Comparison of ENCODE assay signal across 8 mouse cellular contexts in genomic region chr2:51141345-51141744, GRCm38 (mm10). TPM values are rescaled to one million over a fixed set of nuclear protein-coding genes. Genes with fewer than 3 reads are reported as not detected.
DNase-seq lines count a peak whose midpoint lies in the region; ATAC-seq and TF ChIP-seq lines count a peak whose summit lies in the region.

No protein-coding gene starts in this region.

- TF ChIP-seq CTCF in stomach, postnatal 0 days (IDR thresholded peaks at IDR 0.05; ENCODE audit: low read depth), result no peak
- no peak for TF ChIP-seq CTCF in layer of hippocampus, adult 2 months (conservative IDR thresholded peaks at IDR 0.05)

- peaks cover 49% of the 10 kb centered on the region for H3K4me1 ChIP-seq in lung, embryonic 16.5 days (replicated peaks; ENCODE audit: control insufficient read depth, insufficient read depth, low read length)
- peaks cover 73% of the 10 kb centered on the region for H3K4me1 ChIP-seq in hindbrain, embryonic 12.5 days
- peaks cover 4% of the 10 kb centered on the region; the same call in 1 of the 2 replicates for H3K4me1 ChIP-seq in liver, embryonic 15.5 days (replicated peaks)
- peaks cover 25% of the 10 kb centered on the region for H3K4me1 ChIP-seq in stomach, postnatal 0 days (replicated peaks; ENCODE audit: control insufficient read depth, insufficient read depth)

- ATAC-seq in lung, embryonic 16.5 days (ENCODE audit: low read depth), result no peak
- ATAC-seq in hindbrain, embryonic 12.5 days (ENCODE audit: low FRiP score), result no peak
- no peak for ATAC-seq in liver, embryonic 15.5 days (ENCODE audit: insufficient read depth)
- peak; percentile 59 for ATAC-seq in stomach, postnatal 0 days (ENCODE audit: low FRiP score, low TSS enrichment)

- peak overlapping the region; percentile 38; the same call in 1 of the 2 replicates for H3K27ac ChIP-seq in lung, embryonic 16.5 days (ENCODE audit: low read length)
- H3K27ac ChIP-seq in hindbrain, embryonic 12.5 days, result peak overlapping the region; percentile 86
- H3K27ac ChIP-seq in liver, embryonic 15.5 days (replicated peaks), result peak overlapping the region; percentile 31
- peak overlapping the region; percentile 77 for H3K27ac ChIP-seq in stomach, postnatal 0 days (replicated peaks)
- H3K27ac ChIP-seq in layer of hippocampus, adult 2 months, result no peak overlapping the region

- no peaks in the 10 kb centered on the region for H3K27me3 ChIP-seq in lung, embryonic 16.5 days (ENCODE audit: control insufficient read depth, insufficient read depth, low read depth, low read length)
- H3K27me3 ChIP-seq in hindbrain, embryonic 12.5 days, result no peaks in the 10 kb centered on the region
- H3K27me3 ChIP-seq in liver, embryonic 15.5 days, result peaks cover 5% of the 10 kb centered on the region
- no peaks in the 10 kb centered on the region for H3K27me3 ChIP-seq in stomach, postnatal 0 days (ENCODE audit: control insufficient read depth, insufficient read depth, low read length)

- peak overlapping the region; percentile 24 for H3K4me3 ChIP-seq in lung, embryonic 16.5 days (ENCODE audit: low read length)
- H3K4me3 ChIP-seq in hindbrain, embryonic 12.5 days, result peak overlapping the region; percentile 44
- no peak overlapping the region for H3K4me3 ChIP-seq in liver, embryonic 15.5 days (replicated peaks)
- H3K4me3 ChIP-seq in stomach, postnatal 0 days (ENCODE audit: low read depth, low read length), result no peak overlapping the region
- H3K4me3 ChIP-seq in layer of hippocampus, adult 2 months, result no peak overlapping the region

- peak overlapping the region; percentile 42; the same call in 1 of the 2 replicates for H3K9ac ChIP-seq in lung, embryonic 16.5 days (ENCODE audit: low read length)
- H3K9ac ChIP-seq in hindbrain, embryonic 12.5 days, result peak overlapping the region; percentile 62
- no peak overlapping the region for H3K9ac ChIP-seq in liver, embryonic 15.5 days
- H3K9ac ChIP-seq in stomach, postnatal 0 days (ENCODE audit: low read length), result peak overlapping the region; percentile 2; the same call in 1 of the 2 replicates

- DNase-seq in lung, adult 18-20 months, result no peak
- no peak for DNase-seq in stomach, postnatal 0 days (ENCODE audit: low spot score)
- no peak for DNase-seq in thymus, adult 18-20 months
- no peak for DNase-seq in layer of hippocampus, adult 2 months (ENCODE audit: low spot score in 2 of 2)
- DNase-seq in right cerebral cortex, adult 2 months (ENCODE audit: low spot score in 2 of 2), result no peak

- peaks cover 6% of the 10 kb centered on the region for H3K36me3 ChIP-seq in lung, embryonic 16.5 days (ENCODE audit: control insufficient read depth, insufficient read depth, low read length)
- peaks cover 16% of the 10 kb centered on the region for H3K36me3 ChIP-seq in hindbrain, embryonic 12.5 days
- 0 out of 2 replicates have a peak, but pooled peaks cover under 1% of the 10 kb centered on the region for H3K36me3 ChIP-seq in liver, embryonic 15.5 days (replicated peaks)
- H3K36me3 ChIP-seq in stomach, postnatal 0 days (ENCODE audit: control insufficient read depth, insufficient read depth, low read length), result peaks cover 2% of the 10 kb centered on the region; the same call in 1 of the 2 replicates

- H3K9me3 ChIP-seq in lung, embryonic 16.5 days (ENCODE audit: control insufficient read depth, low read length), result no peaks in the 10 kb centered on the region
- no peaks in the 10 kb centered on the region for H3K9me3 ChIP-seq in hindbrain, embryonic 12.5 days (replicated peaks)
- H3K9me3 ChIP-seq in liver, embryonic 15.5 days (replicated peaks), result no peaks in the 10 kb centered on the region
- no peaks in the 10 kb centered on the region for H3K9me3 ChIP-seq in stomach, postnatal 0 days (ENCODE audit: control insufficient read depth, low read length)

- peak overlapping the region; percentile 45 for H3K4me2 ChIP-seq in lung, embryonic 16.5 days (ENCODE audit: low read depth, low read length)
- peak overlapping the region; percentile 71 for H3K4me2 ChIP-seq in hindbrain, embryonic 12.5 days (replicated peaks)
- H3K4me2 ChIP-seq in liver, embryonic 15.5 days, result peak overlapping the region; percentile 38
- H3K4me2 ChIP-seq in stomach, postnatal 0 days (replicated peaks; ENCODE audit: low read depth), result peak overlapping the region; percentile 48

- no peak for TF ChIP-seq EP300 in stomach, postnatal 0 days (optimal IDR thresholded peaks at IDR 0.05)

- 29% methylated on average over 3 of the region's 3 CpGs for WGBS in lung, embryonic 16.5 days
- 54% methylated on average over 3 of the region's 3 CpGs for WGBS in hindbrain, embryonic 12.5 days
- WGBS in liver, embryonic 15.5 days (ENCODE audit: insufficient replicate concordance), result 42% methylated on average over 3 of the region's 3 CpGs
- 20% methylated on average over 3 of the region's 3 CpGs for WGBS in stomach, postnatal 0 days

RNA-seq across cellular contexts. Expression of gene Rnd3, which starts 7.6 kb away (rescaled TPM):
- 62.2 and 68.6 TPM in 2 replicates for polyA plus RNA-seq in lung, embryonic 16.5 days (2015; fragmentation: Nextera tagmentation; extraction: Ambion mirVana)
- 321 and 363 TPM in 2 replicates for polyA plus RNA-seq in hindbrain, embryonic 12.5 days (2016; fragmentation: Nextera tagmentation; extraction: Ambion mirVana)
- 11.7 and 12.9 TPM in 2 replicates for polyA plus RNA-seq in liver, embryonic 15.5 days (2015; fragmentation: Nextera tagmentation; extraction: Ambion mirVana)
- 34.5 and 37.0 TPM in 2 replicates for polyA plus RNA-seq in stomach, postnatal 0 days (2015; fragmentation: Nextera tagmentation; extraction: Ambion mirVana)
- 10 to 100 TPM; 13.2 to 14.1 TPM for total RNA-seq in layer of hippocampus, adult 2 months (2021)

Comparison
In these comparisons a context has a peak if more than half of its experiments do, and no peak if none do; other contexts are left out.
1. H3K4me3 ChIP-seq: peak in lung, embryonic 16.5 days (single experiment) and hindbrain, embryonic 12.5 days (single experiment); none in liver, embryonic 15.5 days (single experiment), stomach, postnatal 0 days (single experiment) and layer of hippocampus, adult 2 months (single experiment).
2. Peak in every context shown above with its lines, with median percentiles within 50 percentile points of each other: H3K4me2 ChIP-seq.